Mouse (Mus musculus): Measurements from ENCODE around the gene Kif5c. TPM values are rescaled to one million over a fixed set of nuclear protein-coding genes. Genes with fewer than 3 reads are reported as not detected.

Gene Kif5c
- polyA plus RNA-seq, 1 experiment from 2014 or later: 218 TPM

DNA sequence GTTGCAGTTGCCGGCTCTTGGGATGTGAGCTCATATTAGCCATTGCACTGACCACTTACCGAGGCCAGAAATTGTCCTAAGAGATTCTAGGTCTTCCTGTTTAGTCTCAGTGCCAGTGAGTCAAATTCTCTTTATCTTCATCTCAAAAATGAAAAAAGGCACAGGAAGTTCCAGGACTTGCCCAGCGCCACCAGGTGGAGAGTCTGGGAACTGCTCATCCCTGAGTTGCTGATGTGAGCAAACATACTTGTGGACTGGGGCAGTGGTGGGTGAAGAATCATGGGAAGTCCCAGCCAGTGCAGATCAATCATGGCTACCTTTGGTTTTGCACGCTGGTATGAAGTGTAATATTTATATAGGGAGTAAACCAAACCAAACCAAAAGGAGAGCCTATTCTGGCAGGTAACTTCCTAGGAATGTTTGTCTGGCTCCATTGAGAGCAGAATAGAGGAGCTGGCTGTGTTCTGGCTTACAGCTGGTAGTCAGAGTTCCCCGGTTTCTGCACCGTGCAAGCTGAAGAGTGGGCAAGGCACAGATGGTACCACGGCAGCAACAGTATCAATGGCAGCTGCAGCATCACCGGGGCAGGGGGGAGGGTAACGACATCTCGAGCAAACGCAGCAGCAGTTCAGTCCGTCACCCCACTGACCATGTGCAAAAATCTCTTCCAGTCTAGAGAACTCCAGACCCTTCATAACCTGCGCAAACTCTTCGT lies 129.7 kb downstream of the Kif5c start:
- ATAC-seq (ENCODE audit: low read depth): no peak
- no peak overlapping the region for H3K4me2 ChIP-seq (ENCODE audit: low read depth, low read length)
- no peak overlapping the region for H3K9ac ChIP-seq (replicated peaks; ENCODE audit: low read depth, low read length)
- no peaks in the 10 kb centered on the region for H3K27me3 ChIP-seq (ENCODE audit: control insufficient read depth, insufficient read depth, low read length)
- H3K4me3 ChIP-seq (ENCODE audit: low read depth, low read length): no peak overlapping the region
- H3K27ac ChIP-seq (ENCODE audit: low read depth, low read length): no peak overlapping the region
- H3K9me3 ChIP-seq (ENCODE audit: control insufficient read depth, low read length): no peaks in the 10 kb centered on the region
- peaks cover 35% of the 10 kb centered on the region for H3K36me3 ChIP-seq (ENCODE audit: control insufficient read depth, insufficient read depth, low read length)
- 74% methylated on average over 14 of the region's 14 CpGs for WGBS
- H3K4me1 ChIP-seq (ENCODE audit: control insufficient read depth, insufficient read depth, low read length): peaks cover 11% of the 10 kb centered on the region

DNA sequence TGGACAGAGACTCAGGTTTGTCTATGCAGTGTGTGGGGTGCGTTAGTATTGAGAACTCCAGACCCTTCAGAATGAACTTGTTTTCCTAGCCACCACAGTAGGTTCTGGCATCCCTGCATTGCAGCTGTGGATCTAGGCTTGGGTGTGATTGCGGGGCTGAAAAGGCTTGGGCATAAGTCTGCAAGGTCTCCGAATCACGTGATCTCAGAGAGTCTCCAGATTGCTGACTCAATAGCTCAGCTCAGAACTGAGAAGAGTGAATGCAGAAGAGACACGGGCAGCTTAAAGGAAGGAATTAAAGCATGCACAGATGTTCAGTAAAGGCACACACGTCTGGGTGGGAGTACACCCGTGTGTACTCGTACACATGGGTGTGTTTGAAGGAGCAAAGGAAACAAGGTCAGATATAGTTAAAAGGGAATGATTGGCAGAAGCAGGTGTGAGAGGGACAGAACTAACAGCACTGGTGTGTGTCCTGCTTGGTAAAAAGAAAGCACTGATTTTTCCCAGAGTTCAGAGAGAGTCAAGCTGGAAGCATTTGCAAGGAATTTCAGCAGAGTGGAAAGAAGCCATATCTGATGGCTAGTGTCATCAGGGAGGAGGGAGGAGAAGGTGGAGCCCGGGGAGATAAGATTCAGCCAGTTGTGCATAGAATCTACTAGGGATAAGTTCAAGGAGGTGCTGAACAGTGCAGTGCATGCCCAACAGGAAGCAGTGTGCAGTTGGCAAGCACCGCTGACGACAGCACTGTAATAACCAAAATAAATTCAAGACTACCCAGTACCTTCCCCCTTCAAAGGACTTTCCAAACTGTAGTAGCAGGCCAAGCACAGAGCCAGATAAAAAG lies 130.9 kb downstream of the Kif5c start:
- Histone ChIP-seq H3K9me3 (ENCODE audit: control insufficient read depth, low read length) (no peaks in the 10 kb centered on the region), H3K9ac (replicated peaks; ENCODE audit: low read depth, low read length) (no peak overlapping the region), H3K4me3 (ENCODE audit: low read depth, low read length) (no peak overlapping the region), H3K27me3 (ENCODE audit: control insufficient read depth, insufficient read depth, low read length) (no peaks in the 10 kb centered on the region), H3K27ac (ENCODE audit: low read depth, low read length) (no peak overlapping the region), H3K4me1 (ENCODE audit: control insufficient read depth, insufficient read depth, low read length) (no peaks in the 10 kb centered on the region; the same call in 1 of the 2 replicates), H3K4me2 (ENCODE audit: low read depth, low read length) (no peak overlapping the region), H3K36me3 (ENCODE audit: control insufficient read depth, insufficient read depth, low read length) (peaks cover 31% of the 10 kb centered on the region)
- WGBS: 93% methylated on average over 11 of the region's 11 CpGs
- ATAC-seq (ENCODE audit: low read depth): no peak

GRCm38 (mm10) chr2:49751544-49752210 lies 132.6 kb downstream of the Kif5c start:
- Histone ChIP-seq H3K4me2 (ENCODE audit: low read depth, low read length) (no peak overlapping the region), H3K27me3 (ENCODE audit: control insufficient read depth, insufficient read depth, low read length) (no peaks in the 10 kb centered on the region), H3K36me3 (ENCODE audit: control insufficient read depth, insufficient read depth, low read length) (peaks cover 28% of the 10 kb centered on the region), H3K27ac (ENCODE audit: low read depth, low read length) (no peak overlapping the region), H3K4me1 (ENCODE audit: control insufficient read depth, insufficient read depth, low read length) (no peaks in the 10 kb centered on the region), H3K4me3 (ENCODE audit: low read depth, low read length) (no peak overlapping the region), H3K9me3 (ENCODE audit: control insufficient read depth, low read length) (no peaks in the 10 kb centered on the region), H3K9ac (replicated peaks; ENCODE audit: low read depth, low read length) (no peak overlapping the region)
- no peak for ATAC-seq (ENCODE audit: low read depth)
- 79% methylated on average over 10 of the region's 10 CpGs for WGBS

DNA sequence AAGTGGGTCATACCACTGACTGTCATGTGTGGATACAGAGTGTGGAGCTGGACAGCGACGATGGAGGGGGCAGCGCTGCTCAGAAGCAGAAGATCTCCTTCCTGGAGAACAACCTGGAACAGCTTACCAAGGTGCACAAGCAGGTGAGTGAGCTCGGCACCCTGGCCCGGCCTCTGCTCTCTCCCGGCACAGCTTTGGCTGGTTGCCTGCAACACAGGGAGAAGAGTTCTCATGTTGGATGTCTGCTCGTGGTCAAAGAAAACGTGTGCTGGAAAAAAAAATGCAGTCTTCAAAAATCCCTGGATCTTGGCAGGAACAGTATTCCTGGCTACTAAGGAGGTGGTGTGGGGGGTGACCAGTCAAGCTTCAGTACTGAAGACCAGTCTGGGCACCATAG lies 133.1 kb downstream of the Kif5c start:
- H3K36me3 ChIP-seq (ENCODE audit: control insufficient read depth, insufficient read depth, low read length): peaks cover 27% of the 10 kb centered on the region
- H3K4me3 ChIP-seq (ENCODE audit: low read depth, low read length): no peak overlapping the region
- H3K4me1 ChIP-seq (ENCODE audit: control insufficient read depth, insufficient read depth, low read length): no peaks in the 10 kb centered on the region
- no peaks in the 10 kb centered on the region for H3K27me3 ChIP-seq (ENCODE audit: control insufficient read depth, insufficient read depth, low read length)
- no peaks in the 10 kb centered on the region for H3K9me3 ChIP-seq (ENCODE audit: control insufficient read depth, low read length)
- H3K27ac ChIP-seq (ENCODE audit: low read depth, low read length): no peak overlapping the region
- H3K9ac ChIP-seq (replicated peaks; ENCODE audit: low read depth, low read length): no peak overlapping the region
- WGBS: 91% methylated on average over 8 of the region's 8 CpGs
- H3K4me2 ChIP-seq (ENCODE audit: low read depth, low read length): no peak overlapping the region
- no peak for ATAC-seq (ENCODE audit: low read depth)

DNA sequence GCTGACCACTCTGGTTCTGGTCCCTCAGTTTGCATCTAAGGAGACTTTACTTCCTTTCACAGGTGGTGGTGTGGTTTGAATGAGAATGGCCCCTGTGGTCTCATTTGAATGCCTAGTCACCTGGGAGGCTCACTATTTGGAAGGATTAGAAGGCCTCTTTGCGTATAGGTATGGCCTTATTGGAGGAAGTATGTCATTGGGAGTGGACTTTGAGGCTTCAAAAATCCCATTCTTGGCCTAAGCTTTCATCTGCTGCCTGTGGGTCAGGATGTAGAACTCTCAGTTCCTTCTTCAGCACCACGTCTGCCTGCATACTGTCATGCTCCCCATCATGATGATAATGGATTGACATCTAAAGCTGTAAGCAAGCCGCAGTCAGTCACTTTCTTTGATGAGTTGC lies 134.0 kb downstream of the Kif5c start:
- Histone ChIP-seq H3K4me3 (ENCODE audit: low read depth, low read length) (no peak overlapping the region), H3K27me3 (ENCODE audit: control insufficient read depth, insufficient read depth, low read length) (no peaks in the 10 kb centered on the region), H3K9ac (replicated peaks; ENCODE audit: low read depth, low read length) (no peak overlapping the region), H3K27ac (ENCODE audit: low read depth, low read length) (no peak overlapping the region), H3K36me3 (ENCODE audit: control insufficient read depth, insufficient read depth, low read length) (peaks cover 31% of the 10 kb centered on the region), H3K4me1 (ENCODE audit: control insufficient read depth, insufficient read depth, low read length) (no peaks in the 10 kb centered on the region), H3K4me2 (ENCODE audit: low read depth, low read length) (no peak overlapping the region), H3K9me3 (ENCODE audit: control insufficient read depth, low read length) (no peaks in the 10 kb centered on the region)
- no peak for ATAC-seq (ENCODE audit: low read depth)
- 91% methylated on average over 3 of the region's 3 CpGs for WGBS

DNA sequence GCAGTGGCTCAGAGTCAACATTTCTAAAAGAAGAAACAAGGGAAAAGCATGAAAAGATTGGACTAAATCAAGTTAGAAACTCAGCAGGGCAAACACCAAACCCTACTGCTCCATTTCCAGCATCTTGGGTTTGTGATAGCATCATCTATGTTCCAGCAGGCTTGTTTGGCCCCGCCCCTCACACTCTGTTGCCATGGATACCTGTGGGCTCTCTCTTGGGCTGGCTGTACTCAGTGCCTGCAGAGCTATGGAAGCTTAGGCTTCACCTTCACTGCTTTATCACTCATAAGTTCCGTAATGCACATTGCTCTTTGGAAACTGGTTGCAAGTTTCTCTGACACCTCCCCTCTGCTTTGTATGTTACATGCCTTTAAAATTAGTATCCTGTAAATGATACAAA lies 136.0 kb downstream of the Kif5c start:
- WGBS: 49% methylated on average over 2 of the region's 2 CpGs
- ATAC-seq (ENCODE audit: low read depth): peak; percentile 74; the same call in 1 of the 2 replicates
- H3K36me3 ChIP-seq (ENCODE audit: control insufficient read depth, insufficient read depth, low read length): peaks cover 39% of the 10 kb centered on the region
- no peaks in the 10 kb centered on the region for H3K9me3 ChIP-seq (ENCODE audit: control insufficient read depth, low read length)
- no peak overlapping the region for H3K27ac ChIP-seq (ENCODE audit: low read depth, low read length)
- no peaks in the 10 kb centered on the region for H3K27me3 ChIP-seq (ENCODE audit: control insufficient read depth, insufficient read depth, low read length)
- H3K4me2 ChIP-seq (ENCODE audit: low read depth, low read length): no peak overlapping the region
- H3K9ac ChIP-seq (replicated peaks; ENCODE audit: low read depth, low read length): no peak overlapping the region
- H3K4me1 ChIP-seq (ENCODE audit: control insufficient read depth, insufficient read depth, low read length): no peaks in the 10 kb centered on the region
- H3K4me3 ChIP-seq (ENCODE audit: low read depth, low read length): no peak overlapping the region

DNA sequence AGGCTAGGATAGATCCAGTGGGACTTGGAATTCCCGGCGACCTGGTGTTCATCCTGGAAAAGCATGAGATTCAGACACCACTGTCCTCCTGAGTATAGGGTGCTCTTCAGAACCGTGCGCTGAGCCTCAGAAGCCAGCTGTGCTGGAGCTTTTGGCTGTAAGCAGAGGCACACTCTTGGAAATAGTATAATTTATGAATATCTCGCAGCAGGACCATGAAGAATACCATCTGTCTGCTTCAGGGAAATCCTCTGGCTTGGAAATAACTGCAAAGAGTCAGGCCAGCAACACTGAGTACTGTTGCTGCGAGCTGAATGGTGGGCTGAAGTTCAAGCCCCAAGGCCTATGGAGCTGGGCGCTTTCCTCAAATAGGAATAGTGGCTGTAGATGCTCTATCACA lies 138.5 kb downstream of the Kif5c start:
- Histone ChIP-seq H3K9ac (replicated peaks; ENCODE audit: low read depth, low read length) (no peak overlapping the region), H3K4me1 (ENCODE audit: control insufficient read depth, insufficient read depth, low read length) (no peaks in the 10 kb centered on the region), H3K4me2 (ENCODE audit: low read depth, low read length) (no peak overlapping the region), H3K9me3 (ENCODE audit: control insufficient read depth, low read length) (no peaks in the 10 kb centered on the region), H3K36me3 (ENCODE audit: control insufficient read depth, insufficient read depth, low read length) (peaks cover 53% of the 10 kb centered on the region), H3K4me3 (ENCODE audit: low read depth, low read length) (no peak overlapping the region), H3K27ac (ENCODE audit: low read depth, low read length) (no peak overlapping the region), H3K27me3 (ENCODE audit: control insufficient read depth, insufficient read depth, low read length) (no peaks in the 10 kb centered on the region)
- WGBS: 87% methylated on average over 7 of the region's 7 CpGs
- no peak for ATAC-seq (ENCODE audit: low read depth)

- Histone ChIP-seq H3K9ac (replicated peaks; ENCODE audit: low read depth, low read length) (no peak overlapping the region), H3K36me3 (ENCODE audit: control insufficient read depth, insufficient read depth, low read length) (peaks cover 40% of the 10 kb centered on the region), H3K9me3 (ENCODE audit: control insufficient read depth, low read length) (no peaks in the 10 kb centered on the region), H3K27ac (ENCODE audit: low read depth, low read length) (no peak overlapping the region), H3K4me1 (ENCODE audit: control insufficient read depth, insufficient read depth, low read length) (no peaks in the 10 kb centered on the region), H3K27me3 (ENCODE audit: control insufficient read depth, insufficient read depth, low read length) (no peaks in the 10 kb centered on the region), H3K4me2 (ENCODE audit: low read depth, low read length) (no peak overlapping the region), H3K4me3 (ENCODE audit: low read depth, low read length) (no peak overlapping the region)
- peak; percentile 77 for ATAC-seq (ENCODE audit: low read depth)
- 57% methylated on average over 7 of the region's 7 CpGs for WGBS
Measured at GRCm38 (mm10) chr2:49764331-49764946, 145.3 kb downstream of the Kif5c start.

All from neural tube, embryonic 14.5 days (tissue).